Mouse (Mus musculus) erythroblast, embryonic 14.5 days (primary cell): ENCODE results near the gene Mettl25.

Source experiments
- GATA1 ChIP-seq: IDR thresholded peaks from 2 replicates; pipeline ENCODE4 v1.6.1; 2012; ENCODE audit warnings: low read length, inconsistent platforms, mixed read lengths
- TAL1 ChIP-seq: IDR thresholded peaks from 3 replicates; pipeline ENCODE4 v1.6.1; 2012; ENCODE audit warnings: low read length, inconsistent platforms, mixed read lengths

DNA sequence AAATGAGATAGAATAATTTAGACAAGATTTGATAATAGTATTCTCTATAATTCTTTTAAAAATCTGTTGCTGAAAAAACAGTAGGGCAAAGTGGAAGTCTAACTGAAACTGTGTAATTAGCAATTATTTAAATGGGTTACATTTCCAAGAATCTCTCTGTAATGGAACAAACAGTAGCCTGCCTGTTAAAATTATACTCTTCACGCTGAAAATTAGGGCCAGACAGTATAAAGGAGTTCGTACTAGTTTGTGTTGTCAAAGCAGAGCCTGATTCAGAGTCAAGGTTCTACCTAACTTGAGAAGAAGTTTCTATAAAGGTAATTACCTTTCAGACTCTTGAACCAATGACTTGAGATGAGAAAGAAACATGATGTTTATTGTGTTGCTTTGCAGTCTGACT lies 113.4 kb downstream of the Mettl25 start:
- TF ChIP-seq GATA1 (no peak), TAL1 (no peak)
